Mouse (Mus musculus): ENCODE results near the gene Mdh1. TPM values are rescaled to one million over a fixed set of nuclear protein-coding genes. Genes with fewer than 3 reads are reported as not detected.

Gene Mdh1
- total and polyA plus RNA-seq, 2 experiments: 356 to 1,668 TPM

- peak; percentile 48 for DNase-seq (ENCODE audit: extremely low read depth, low read depth, low spot score)
- H3K27me3 ChIP-seq (ENCODE audit: control insufficient read depth, insufficient read depth, low read length): no peaks in the 10 kb centered on the region
- peaks cover 7% of the 10 kb centered on the region; the same call in 1 of the 2 replicates for H3K79me2 ChIP-seq (ENCODE audit: control insufficient read depth, insufficient read depth, low read length)
- TF ChIP-seq POLR2A (IDR thresholded peaks at IDR 0.05; ENCODE audit: extremely low read depth, insufficient read depth, low read length) (no peak), CTCF (IDR thresholded peaks at IDR 0.05; ENCODE audit: low read depth, low read length) (no peak)
- H3K4me1 ChIP-seq (ENCODE audit: control insufficient read depth, insufficient read depth, low read length): peaks cover 21% of the 10 kb centered on the region
- WGBS: 14% methylated on average over 2 of the region's 2 CpGs
- H3K4me3 ChIP-seq (ENCODE audit: insufficient read depth, low read depth, low read length): peak overlapping the region; percentile 94
- peak overlapping the region; percentile 55 for H3K9ac ChIP-seq (ENCODE audit: low read depth, low read length)
- H3K27ac ChIP-seq (replicated peaks; ENCODE audit: insufficient read depth, low read depth, low read length): peak overlapping the region; percentile 56; the same call in 1 of the 2 replicates
- peaks cover 17% of the 10 kb centered on the region for H3K36me3 ChIP-seq (ENCODE audit: control insufficient read depth, insufficient read depth, low read length)
These were observed 2.1 kb downstream of the Mdh1 start for GRCm38 (mm10) chr11:21570109-21570474.

GRCm38 (mm10) chr11:21569456-21570108, 2.6 kb downstream of the Mdh1 start:
- Histone ChIP-seq H3K4me1 (ENCODE audit: control insufficient read depth, insufficient read depth, low read length) (peaks cover 25% of the 10 kb centered on the region), H3K27ac (replicated peaks; ENCODE audit: insufficient read depth, low read depth, low read length) (peak overlapping the region; percentile 37), H3K9ac (ENCODE audit: low read depth, low read length) (peak overlapping the region; percentile 26; the same call in 1 of the 2 replicates), H3K36me3 (ENCODE audit: control insufficient read depth, insufficient read depth, low read length) (peaks cover 20% of the 10 kb centered on the region), H3K79me2 (ENCODE audit: control insufficient read depth, insufficient read depth, low read length) (peaks cover 9% of the 10 kb centered on the region; the same call in 1 of the 2 replicates), H3K27me3 (ENCODE audit: control insufficient read depth, insufficient read depth, low read length) (no peaks in the 10 kb centered on the region), H3K4me3 (ENCODE audit: insufficient read depth, low read depth, low read length) (peak overlapping the region; percentile 94)
- WGBS: 10% methylated on average over 3 of the region's 3 CpGs
- no peak for TF ChIP-seq POLR2A (IDR thresholded peaks at IDR 0.05; ENCODE audit: extremely low read depth, insufficient read depth, low read length)
- TF ChIP-seq CTCF (IDR thresholded peaks at IDR 0.05; ENCODE audit: low read depth, low read length): no peak
- DNase-seq (ENCODE audit: extremely low read depth, low read depth, low spot score): peak; percentile 76

- H3K36me3 ChIP-seq (ENCODE audit: control insufficient read depth, insufficient read depth, low read length): peaks cover 21% of the 10 kb centered on the region
- TF ChIP-seq CTCF (IDR thresholded peaks at IDR 0.05; ENCODE audit: low read depth, low read length) (no peak), POLR2A (IDR thresholded peaks at IDR 0.05; ENCODE audit: extremely low read depth, insufficient read depth, low read length) (no peak)
- DNase-seq (ENCODE audit: extremely low read depth, low read depth, low spot score): no peak
- no peak overlapping the region for H3K4me3 ChIP-seq (ENCODE audit: insufficient read depth, low read depth, low read length)
- peaks cover 9% of the 10 kb centered on the region; the same call in 1 of the 2 replicates for H3K79me2 ChIP-seq (ENCODE audit: control insufficient read depth, insufficient read depth, low read length)
- H3K27me3 ChIP-seq (ENCODE audit: control insufficient read depth, insufficient read depth, low read length): no peaks in the 10 kb centered on the region
- peaks cover 25% of the 10 kb centered on the region for H3K4me1 ChIP-seq (ENCODE audit: control insufficient read depth, insufficient read depth, low read length)
- H3K27ac ChIP-seq (replicated peaks; ENCODE audit: insufficient read depth, low read depth, low read length): peak overlapping the region; percentile 37
- H3K9ac ChIP-seq (ENCODE audit: low read depth, low read length): 0 out of 2 replicates have a peak overlapping the region, but pooled peaks have one; percentile 26
- WGBS: 23% methylated on average over 5 of the region's 5 CpGs
These were observed 3.2 kb downstream of the Mdh1 start for GRCm38 (mm10) chr11:21569002-21569401.

- Histone ChIP-seq H3K27ac (replicated peaks; ENCODE audit: insufficient read depth, low read depth, low read length) (no peak overlapping the region), H3K36me3 (ENCODE audit: control insufficient read depth, insufficient read depth, low read length) (peaks cover 31% of the 10 kb centered on the region), H3K4me3 (ENCODE audit: insufficient read depth, low read depth, low read length) (no peak overlapping the region), H3K27me3 (ENCODE audit: control insufficient read depth, insufficient read depth, low read length) (no peaks in the 10 kb centered on the region), H3K9ac (ENCODE audit: low read depth, low read length) (no peak overlapping the region), H3K79me2 (ENCODE audit: control insufficient read depth, insufficient read depth, low read length) (peaks cover 9% of the 10 kb centered on the region; the same call in 1 of the 2 replicates), H3K4me1 (ENCODE audit: control insufficient read depth, insufficient read depth, low read length) (peaks cover 25% of the 10 kb centered on the region)
- DNase-seq (ENCODE audit: extremely low read depth, low read depth, low spot score): no peak
- 90% methylated on average over 1 of the region's 1 CpGs for WGBS
- TF ChIP-seq CTCF (IDR thresholded peaks at IDR 0.05; ENCODE audit: low read depth, low read length) (no peak), POLR2A (IDR thresholded peaks at IDR 0.05; ENCODE audit: extremely low read depth, insufficient read depth, low read length) (no peak)
These were observed 4.4 kb downstream of the Mdh1 start for GRCm38 (mm10) chr11:21567733-21568132.

GRCm38 (mm10) chr11:21566934-21567333, 5.2 kb downstream of the Mdh1 start:
- no peak for DNase-seq (ENCODE audit: extremely low read depth, low read depth, low spot score)
- no peak overlapping the region for H3K27ac ChIP-seq (replicated peaks; ENCODE audit: insufficient read depth, low read depth, low read length)
- H3K27me3 ChIP-seq (ENCODE audit: control insufficient read depth, insufficient read depth, low read length): no peaks in the 10 kb centered on the region
- no peak for TF ChIP-seq POLR2A (IDR thresholded peaks at IDR 0.05; ENCODE audit: extremely low read depth, insufficient read depth, low read length)
- H3K79me2 ChIP-seq (ENCODE audit: control insufficient read depth, insufficient read depth, low read length): peaks cover 9% of the 10 kb centered on the region; the same call in 1 of the 2 replicates
- no peak overlapping the region for H3K9ac ChIP-seq (ENCODE audit: low read depth, low read length)
- H3K4me3 ChIP-seq (ENCODE audit: insufficient read depth, low read depth, low read length): no peak overlapping the region
- peaks cover 34% of the 10 kb centered on the region for H3K36me3 ChIP-seq (ENCODE audit: control insufficient read depth, insufficient read depth, low read length)
- WGBS: 90% methylated on average over 6 of the region's 6 CpGs
- H3K4me1 ChIP-seq (ENCODE audit: control insufficient read depth, insufficient read depth, low read length): peaks cover 26% of the 10 kb centered on the region

All from liver, adult 2 months (tissue).